Mouse (Mus musculus): ENCODE results near the gene Cct8l1. TPM values are rescaled to one million over a fixed set of nuclear protein-coding genes. Genes with fewer than 3 reads are reported as not detected.

The Cct8l1 gene
- total and polyA plus RNA-seq, 3 experiments, result not detected

DNA sequence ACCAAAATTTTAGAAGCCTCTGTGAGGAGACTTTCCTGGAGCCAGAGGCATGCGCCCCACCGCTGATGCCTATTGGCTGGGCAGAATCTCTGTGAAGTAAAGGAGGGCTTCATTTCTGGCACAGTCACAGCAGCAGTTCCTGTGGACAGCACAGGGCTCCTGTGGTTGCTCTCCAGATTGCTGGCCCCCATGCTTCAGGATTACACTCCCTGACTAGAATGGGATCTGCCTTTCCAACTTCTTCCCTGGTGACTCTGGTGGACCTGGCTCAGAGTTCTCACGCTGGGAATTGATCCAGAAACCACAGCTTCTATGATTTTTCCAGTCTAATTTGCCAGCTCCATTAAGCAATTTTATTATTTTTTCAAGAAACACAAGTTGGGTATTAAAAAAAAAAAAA is 28.2 kb downstream of the Cct8l1 start:
- in situ Hi-C loops (cut with MboI; ENCODE audit: low pct_ligation_motif_present, low pct_unique_long_range_greater_than_20kb, low sequenced_read_pairs), result no loop called here
- peaks cover under 1% of the 10 kb centered on the region for H3K9me3 ChIP-seq (replicated peaks; ENCODE audit: low read length)
- no peaks in the 10 kb centered on the region for H3K27me3 ChIP-seq (replicated peaks)
- H3K4me1 ChIP-seq (ENCODE audit: control insufficient read depth in 1 of 2, insufficient read depth in 2 of 2), result peaks cover 0 to 5% of the 10 kb centered on the region in 2 experiments; a peak in 1 of 4 replicates
- no peak overlapping the region for H3K27ac ChIP-seq (ENCODE audit: insufficient read depth, low read depth)
- no peak overlapping the region for H3K9ac ChIP-seq (ENCODE audit: insufficient read depth, low read depth)
- no peak overlapping the region for H3K4me2 ChIP-seq (ENCODE audit: insufficient read depth, low read depth, poor library complexity, severe bottlenecking)
- no peak overlapping the region for H3K4me3 ChIP-seq (replicated peaks in 1 of 3; ENCODE audit: low read depth in 2 of 3, low read length in 2 of 3, poor library complexity in 1 of 3)
- no peaks in the 10 kb centered on the region for H3K36me3 ChIP-seq (replicated peaks in 1 of 2; ENCODE audit: control insufficient read depth in 1 of 2, insufficient read depth in 1 of 2, low read length in 1 of 2)
- DNase-seq (ENCODE audit: extremely low read depth), result no peak
- dilution Hi-C loops (cut with MboI; ENCODE audit: extremely low pct_ligation_motif_present, extremely low pct_unique_long_range_greater_than_20kb, low sequenced_read_pairs), result no loop called here
- TF ChIP-seq CTCF (conservative IDR thresholded peaks at IDR 0.05 in 1 of 2, IDR thresholded peaks at IDR 0.05 in 1 of 2; ENCODE audit: low read depth in 2 of 2, low read length in 2 of 2) (no peak), HCFC1 (IDR thresholded peaks at IDR 0.05; ENCODE audit: low read depth, low read length) (no peak), NELFE (IDR thresholded peaks at IDR 0.05; ENCODE audit: low read depth, low read length) (no peak), SMC3 (IDR thresholded peaks at IDR 0.05; ENCODE audit: low read depth, low read length) (no peak), MAX (IDR thresholded peaks at IDR 0.05; ENCODE audit: low read length) (no peak), ZKSCAN1 (IDR thresholded peaks at IDR 0.05; ENCODE audit: borderline replicate concordance, low read depth, low read length) (no peak), E2F4 (IDR thresholded peaks at IDR 0.05; ENCODE audit: insufficient replicate concordance, low read depth, low read length) (no peak), USF2 (conservative IDR thresholded peaks at IDR 0.05; ENCODE audit: low read depth, low read length) (no peak), NRF1 (IDR thresholded peaks at IDR 0.05; ENCODE audit: low read depth, low read length) (no peak), SIN3A (IDR thresholded peaks at IDR 0.05; ENCODE audit: low read length) (no peak), ZMIZ1 (IDR thresholded peaks at IDR 0.05; ENCODE audit: low read depth, low read length) (no peak)
- H3K79me2 ChIP-seq (replicated peaks; ENCODE audit: control insufficient read depth, extremely low read depth, insufficient read depth, poor library complexity, severe bottlenecking), result no peaks in the 10 kb centered on the region

DNA sequence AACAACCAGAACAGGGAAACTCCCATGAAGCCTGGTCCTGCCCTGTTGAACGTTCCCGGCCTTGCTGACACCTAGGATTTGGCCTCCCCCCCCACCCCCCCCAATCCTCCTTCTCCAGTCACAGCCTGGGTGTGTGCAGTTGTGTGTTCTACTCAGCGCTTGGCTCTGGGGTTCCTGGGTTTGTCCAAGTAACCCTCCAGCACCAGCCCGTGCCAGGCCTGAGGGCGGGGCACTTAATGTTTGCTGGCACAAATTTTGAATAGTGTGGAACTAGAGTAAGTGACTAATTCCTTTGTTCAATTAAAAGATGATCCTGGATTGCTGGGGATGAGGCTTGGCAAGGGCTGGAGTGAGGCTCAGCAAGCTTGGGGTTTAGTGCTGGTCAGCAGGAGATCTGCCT is 28.7 kb downstream of the Cct8l1 start:
- no peak overlapping the region for H3K4me3 ChIP-seq (replicated peaks in 1 of 3; ENCODE audit: low read depth in 2 of 3, low read length in 2 of 3, poor library complexity in 1 of 3)
- H3K36me3 ChIP-seq (replicated peaks in 1 of 2; ENCODE audit: control insufficient read depth in 1 of 2, insufficient read depth in 1 of 2, low read length in 1 of 2), result no peaks in the 10 kb centered on the region
- no peak overlapping the region for H3K27ac ChIP-seq (ENCODE audit: insufficient read depth, low read depth)
- H3K4me1 ChIP-seq (ENCODE audit: control insufficient read depth in 1 of 2, insufficient read depth in 2 of 2), result peaks cover 0 to 5% of the 10 kb centered on the region in 2 experiments; a peak in 1 of 4 replicates
- no peaks in the 10 kb centered on the region for H3K27me3 ChIP-seq (replicated peaks)
- dilution Hi-C loops (cut with MboI; ENCODE audit: extremely low pct_ligation_motif_present, extremely low pct_unique_long_range_greater_than_20kb, low sequenced_read_pairs) (no loop called here), in situ Hi-C loops (cut with MboI; ENCODE audit: low pct_ligation_motif_present, low pct_unique_long_range_greater_than_20kb, low sequenced_read_pairs) (no loop called here)
- no peaks in the 10 kb centered on the region for H3K9me3 ChIP-seq (replicated peaks; ENCODE audit: low read length)
- DNase-seq (ENCODE audit: extremely low read depth), result no peak
- no peak overlapping the region for H3K9ac ChIP-seq (ENCODE audit: insufficient read depth, low read depth)
- H3K4me2 ChIP-seq (ENCODE audit: insufficient read depth, low read depth, poor library complexity, severe bottlenecking), result no peak overlapping the region
- no peaks in the 10 kb centered on the region for H3K79me2 ChIP-seq (replicated peaks; ENCODE audit: control insufficient read depth, extremely low read depth, insufficient read depth, poor library complexity, severe bottlenecking)
- TF ChIP-seq UBTF (IDR thresholded peaks at IDR 0.05; ENCODE audit: low read depth, low read length) (no peak), MAX (IDR thresholded peaks at IDR 0.05; ENCODE audit: low read length) (no peak), MEF2A (IDR thresholded peaks at IDR 0.05; ENCODE audit: borderline replicate concordance, low read depth, low read length) (no peak), ETS1 (conservative IDR thresholded peaks at IDR 0.05; ENCODE audit: low read depth, low read length) (no peak), SMC3 (IDR thresholded peaks at IDR 0.05; ENCODE audit: low read depth, low read length) (no peak)

DNA sequence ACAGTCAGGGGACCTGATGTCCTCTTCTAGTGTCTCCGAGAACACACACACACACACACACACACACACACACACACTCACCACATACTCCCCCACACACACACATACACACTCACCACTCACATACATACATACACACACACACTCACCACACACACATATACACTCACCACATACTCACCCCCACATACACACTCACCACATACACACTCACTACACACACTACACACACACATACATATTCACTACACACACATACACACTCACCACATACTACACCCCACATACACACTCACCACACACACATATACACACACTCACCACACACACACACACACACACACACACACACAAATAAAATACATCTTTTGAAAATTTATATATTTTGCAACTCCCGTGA is 31.0 kb downstream of the Cct8l1 start:
- dilution Hi-C loops (cut with MboI; ENCODE audit: extremely low pct_ligation_motif_present, extremely low pct_unique_long_range_greater_than_20kb, low sequenced_read_pairs), result no loop called here
- H3K9ac ChIP-seq (ENCODE audit: insufficient read depth, low read depth), result no peak overlapping the region
- no peak for DNase-seq (ENCODE audit: extremely low read depth)
- H3K79me2 ChIP-seq (replicated peaks; ENCODE audit: control insufficient read depth, extremely low read depth, insufficient read depth, poor library complexity, severe bottlenecking), result no peaks in the 10 kb centered on the region
- H3K4me3 ChIP-seq (replicated peaks in 1 of 3; ENCODE audit: low read depth in 2 of 3, low read length in 2 of 3, poor library complexity in 1 of 3), result no peak overlapping the region
- peaks cover 0 to 5% of the 10 kb centered on the region in 2 experiments; a peak in 1 of 4 replicates for H3K4me1 ChIP-seq (ENCODE audit: control insufficient read depth in 1 of 2, insufficient read depth in 2 of 2)
- no peak overlapping the region for H3K4me2 ChIP-seq (ENCODE audit: insufficient read depth, low read depth, poor library complexity, severe bottlenecking)
- no peaks in the 10 kb centered on the region for H3K27me3 ChIP-seq (replicated peaks)
- TF ChIP-seq SMC3 (IDR thresholded peaks at IDR 0.05; ENCODE audit: low read depth, low read length) (no peak), MAFK (IDR thresholded peaks at IDR 0.05; ENCODE audit: insufficient replicate concordance, low read length) (no peak), POLR2A (IDR thresholded peaks at IDR 0.05; ENCODE audit: low read depth, low read length) (no peak), MAZ (IDR thresholded peaks at IDR 0.05; ENCODE audit: low read depth, low read length) (no peak), MAX (IDR thresholded peaks at IDR 0.05; ENCODE audit: low read length) (no peak), SIN3A (IDR thresholded peaks at IDR 0.05; ENCODE audit: low read length) (no peak), MXI1 (IDR thresholded peaks at IDR 0.05; ENCODE audit: low read depth, low read length) (no peak), ELF1 (IDR thresholded peaks at IDR 0.05; ENCODE audit: low read depth, low read length) (no peak), TBP (conservative IDR thresholded peaks at IDR 0.05; ENCODE audit: low read depth, low read length) (no peak), NRF1 (IDR thresholded peaks at IDR 0.05; ENCODE audit: low read depth, low read length) (no peak), EP300 (IDR thresholded peaks at IDR 0.05; ENCODE audit: low read length) (no peak), IRF4 (IDR thresholded peaks at IDR 0.05; ENCODE audit: low read depth, low read length) (no peak), RAD21 (IDR thresholded peaks at IDR 0.05; ENCODE audit: low read depth, low read length) (no peak), RCOR1 (conservative IDR thresholded peaks at IDR 0.05; ENCODE audit: low read depth, low read length) (no peak), ZMIZ1 (IDR thresholded peaks at IDR 0.05; ENCODE audit: low read depth, low read length) (no peak), USF2 (conservative IDR thresholded peaks at IDR 0.05; ENCODE audit: low read depth, low read length) (no peak), HCFC1 (IDR thresholded peaks at IDR 0.05; ENCODE audit: low read depth, low read length) (no peak), CTCF (conservative IDR thresholded peaks at IDR 0.05 in 1 of 2, IDR thresholded peaks at IDR 0.05 in 1 of 2; ENCODE audit: low read depth in 2 of 2, low read length in 2 of 2) (no peak), NELFE (IDR thresholded peaks at IDR 0.05; ENCODE audit: low read depth, low read length) (no peak)
- in situ Hi-C loops (cut with MboI; ENCODE audit: low pct_ligation_motif_present, low pct_unique_long_range_greater_than_20kb, low sequenced_read_pairs), result no loop called here
- no peak overlapping the region for H3K27ac ChIP-seq (ENCODE audit: insufficient read depth, low read depth)
- H3K36me3 ChIP-seq (replicated peaks in 1 of 2; ENCODE audit: control insufficient read depth in 1 of 2, insufficient read depth in 1 of 2, low read length in 1 of 2), result no peaks in the 10 kb centered on the region
- H3K9me3 ChIP-seq (replicated peaks; ENCODE audit: low read length), result no peaks in the 10 kb centered on the region

Measured in CH12.LX (cell line).